Mouse (Mus musculus) kidney, postnatal 0 days (tissue): Measurements from ENCODE around the gene Gpr183. TPM values are rescaled to one million over a fixed set of nuclear protein-coding genes. Genes with fewer than 3 reads are reported as not detected.

Experiments
- ATAC-seq: fragments of 200-750 bp; cut with Nextera tagmentation; replicated peaks from 2 replicates; pipeline ENCODE4 v1.8.0; 2017; ENCODE audit warnings: low read depth, moderate number of reproducible peaks, moderate TSS enrichment, moderate library complexity; ENCODE audit not compliant: low FRiP score
- DNase-seq: peaks from one replicate; pipeline ENCODE4 v3.0.0-alpha.2; 2016; ENCODE audit warnings: low spot score
- H3K27ac ChIP-seq: fragments of 300-500 bp; sonication (generic); 2 replicates; pipeline ENCODE4 v1.5.1; 2014; ENCODE audit warnings: mild to moderate bottlenecking
- H3K27me3 ChIP-seq: fragments of 300-500 bp; sonication (generic); 2 replicates; pipeline ENCODE4 v1.6.1; 2014; ENCODE audit warnings: low read length, mixed read lengths; ENCODE audit not compliant: insufficient read depth
- H3K36me3 ChIP-seq: fragments of 300-500 bp; sonication (generic); 2 replicates; pipeline ENCODE4 v1.6.1; 2014; ENCODE audit warnings: low read length, mixed read lengths; ENCODE audit not compliant: insufficient read depth
- H3K4me1 ChIP-seq: fragments of 300-500 bp; sonication (generic); replicated peaks from 2 replicates; pipeline ENCODE4 v1.6.1; 2014; ENCODE audit warnings: antibody characterized with exemption, low read length, mixed read lengths; ENCODE audit not compliant: insufficient read depth
- H3K4me2 ChIP-seq: fragments of 300-500 bp; sonication (generic); 2 replicates; pipeline ENCODE4 v1.6.1; 2014; ENCODE audit warnings: mild to moderate bottlenecking, low read length, moderate library complexity, mixed read lengths
- H3K4me3 ChIP-seq: fragments of 300-500 bp; sonication (generic); replicated peaks from 2 replicates; pipeline ENCODE4 v1.5.1; 2014; ENCODE audit warnings: low read depth, low read length
- H3K9ac ChIP-seq: fragments of 300-500 bp; sonication (generic); 2 replicates; pipeline ENCODE4 v1.6.1; 2014; ENCODE audit warnings: low read depth, low read length
- H3K9me3 ChIP-seq: fragments of 300-500 bp; sonication (generic); replicated peaks from 2 replicates; pipeline ENCODE4 v1.6.1; 2016; ENCODE audit warnings: low read length, inconsistent platforms, mixed read lengths
- CTCF ChIP-seq: IDR thresholded peaks from 2 replicates; pipeline ENCODE4 v1.5.1; 2016; ENCODE audit warnings: antibody characterized with exemption, low read depth, mild to moderate bottlenecking, moderate library complexity
- WGBS: fragments of 180-500 bp; shearing (Covaris S2); extraction: QIAGEN DNeasy Blood & Tissue Kit; methylation state at CpG from one replicate; pipeline ENCODE4 v1.1.7; 2014; 5-methylcytosine and 5-hydroxymethylcytosine counted together
- polyA plus RNA-seq: library from polyadenylated mRNA; unstranded; fragments of >200 nt; fragmentation: Nextera tagmentation; extraction: Ambion mirVana; gene quantifications from 2 replicates; pipeline ENCODE4 v1.2.1, GENCODE M21; 2015

Gene Gpr183
- polyA plus RNA-seq, 1 experiment from 2014 or later: 1.5 TPM

DNA sequence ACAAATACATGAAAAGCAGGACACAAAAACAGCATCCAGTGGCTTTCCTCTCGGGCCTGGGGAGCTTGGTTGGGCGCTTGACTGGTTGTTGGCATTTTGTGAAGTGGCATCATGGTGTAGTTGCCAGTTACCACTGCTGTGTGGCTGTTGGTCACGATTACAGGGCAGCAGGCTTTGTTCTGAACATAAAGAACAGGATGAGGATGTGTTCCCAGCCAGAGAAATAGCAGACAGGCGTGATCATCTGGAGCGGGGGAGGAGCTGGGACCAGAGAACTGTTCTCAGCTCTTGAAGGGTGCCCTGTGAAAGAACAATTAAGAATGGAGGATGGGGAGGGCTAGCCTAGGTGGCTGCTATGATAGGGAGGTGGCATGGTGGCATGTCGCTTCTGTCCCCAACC is 38.1 kb downstream of the Gpr183 start:
- no peak for TF ChIP-seq CTCF
- ATAC-seq (no peak), DNase-seq (no peak)
- H3K4me2 ChIP-seq: no peak overlapping the region
- H3K27ac ChIP-seq: no peak overlapping the region
- no peaks in the 10 kb centered on the region for H3K36me3 ChIP-seq
- no peaks in the 10 kb centered on the region for H3K27me3 ChIP-seq
- 89% methylated on average over 6 of the region's 6 CpGs for WGBS
- H3K4me1 ChIP-seq: peaks cover 1% of the 10 kb centered on the region; the same call in 1 of the 2 replicates
- H3K9ac ChIP-seq: no peak overlapping the region
- H3K9me3 ChIP-seq: no peaks in the 10 kb centered on the region
- H3K4me3 ChIP-seq: no peak overlapping the region

DNA sequence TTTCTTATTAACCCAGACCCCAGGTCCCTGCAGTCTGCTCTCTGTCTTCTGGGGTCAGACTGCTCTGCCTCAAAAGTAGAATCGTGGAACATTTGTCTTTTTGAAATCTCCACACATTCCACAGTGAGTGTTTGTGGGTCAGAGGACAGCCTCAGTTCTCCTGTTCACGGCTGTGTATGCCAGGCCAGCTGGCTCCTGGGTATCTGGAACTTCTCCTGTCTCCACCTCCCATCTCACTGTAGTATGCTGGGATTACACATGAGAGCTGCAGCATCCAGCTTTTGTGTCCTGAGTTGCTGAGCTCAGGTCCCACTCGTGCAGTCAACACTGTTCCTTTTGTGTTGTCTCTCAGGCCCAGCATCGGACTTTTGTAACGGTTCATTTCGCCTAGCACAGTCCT is 40.1 kb downstream of the Gpr183 start:
- H3K4me2 ChIP-seq: no peak overlapping the region
- H3K27ac ChIP-seq: no peak overlapping the region
- no peaks in the 10 kb centered on the region for H3K36me3 ChIP-seq
- ATAC-seq (no peak), DNase-seq (no peak)
- no peaks in the 10 kb centered on the region for H3K9me3 ChIP-seq
- no peak overlapping the region for H3K4me3 ChIP-seq
- H3K4me1 ChIP-seq: peaks cover 9% of the 10 kb centered on the region; the same call in 1 of the 2 replicates
- no peak overlapping the region for H3K9ac ChIP-seq
- whole genome bisulfite sequencing: 79% methylated on average over 6 of the region's 6 CpGs
- TF ChIP-seq CTCF: no peak
- no peaks in the 10 kb centered on the region for H3K27me3 ChIP-seq

DNA sequence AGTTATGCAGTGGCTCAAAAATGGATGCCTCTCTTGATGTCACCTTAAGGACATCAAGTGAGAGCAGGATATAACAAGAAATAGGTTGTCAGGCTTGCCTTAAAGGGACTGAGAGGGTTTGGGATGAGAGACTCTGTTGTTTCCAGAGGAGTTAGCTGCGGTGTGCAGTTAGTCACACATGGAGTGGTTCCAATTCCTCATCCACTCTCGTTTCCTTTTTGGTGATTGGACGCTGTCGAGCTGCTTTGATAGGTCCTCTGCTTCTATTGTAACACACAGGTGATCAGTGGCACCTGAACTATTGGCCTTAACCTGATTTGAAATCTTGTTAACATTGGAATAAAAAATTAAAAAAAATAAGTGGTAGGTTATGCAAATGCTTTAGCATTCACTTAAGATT is 42.3 kb downstream of the Gpr183 start:
- no peak overlapping the region for H3K4me2 ChIP-seq
- H3K4me3 ChIP-seq: no peak overlapping the region
- TF ChIP-seq CTCF: no peak
- DNase-seq: no peak
- H3K9ac ChIP-seq: no peak overlapping the region
- H3K36me3 ChIP-seq: no peaks in the 10 kb centered on the region
- 56% methylated on average over 4 of the region's 4 CpGs for WGBS
- no peak for ATAC-seq
- no peaks in the 10 kb centered on the region for H3K9me3 ChIP-seq
- H3K27ac ChIP-seq: no peak overlapping the region
- peaks cover 9% of the 10 kb centered on the region; the same call in 1 of the 2 replicates for H3K4me1 ChIP-seq
- H3K27me3 ChIP-seq: no peaks in the 10 kb centered on the region

DNA sequence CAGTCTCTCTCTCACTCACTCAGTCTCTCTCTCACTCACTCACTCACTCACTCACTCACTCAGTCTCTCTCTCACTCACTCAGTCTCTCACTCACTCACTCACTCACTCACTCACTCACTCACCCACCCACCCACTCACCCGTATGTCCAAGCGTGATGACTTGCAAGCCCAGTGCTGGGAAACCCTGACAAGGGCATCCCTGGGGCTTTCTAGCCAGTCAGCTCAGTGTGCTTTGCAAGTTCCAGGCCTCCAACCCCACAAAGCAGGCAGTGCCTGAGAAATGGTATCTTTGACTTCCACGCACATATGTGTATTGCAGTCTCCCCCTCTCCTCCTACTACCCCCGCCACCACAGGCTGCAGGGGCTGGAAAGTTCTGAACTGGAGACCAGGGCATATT is 43.0 kb downstream of the Gpr183 start:
- Histone ChIP-seq H3K9ac (no peak overlapping the region), H3K4me1 (peaks cover 9% of the 10 kb centered on the region; the same call in 1 of the 2 replicates), H3K36me3 (peaks cover 7% of the 10 kb centered on the region; the same call in 1 of the 2 replicates), H3K4me3 (no peak overlapping the region), H3K27ac (no peak overlapping the region), H3K27me3 (no peaks in the 10 kb centered on the region), H3K4me2 (no peak overlapping the region), H3K9me3 (no peaks in the 10 kb centered on the region)
- ATAC-seq (no peak), DNase-seq (no peak)
- no peak for TF ChIP-seq CTCF
- 90% methylated on average over 4 of the region's 4 CpGs for WGBS

DNA sequence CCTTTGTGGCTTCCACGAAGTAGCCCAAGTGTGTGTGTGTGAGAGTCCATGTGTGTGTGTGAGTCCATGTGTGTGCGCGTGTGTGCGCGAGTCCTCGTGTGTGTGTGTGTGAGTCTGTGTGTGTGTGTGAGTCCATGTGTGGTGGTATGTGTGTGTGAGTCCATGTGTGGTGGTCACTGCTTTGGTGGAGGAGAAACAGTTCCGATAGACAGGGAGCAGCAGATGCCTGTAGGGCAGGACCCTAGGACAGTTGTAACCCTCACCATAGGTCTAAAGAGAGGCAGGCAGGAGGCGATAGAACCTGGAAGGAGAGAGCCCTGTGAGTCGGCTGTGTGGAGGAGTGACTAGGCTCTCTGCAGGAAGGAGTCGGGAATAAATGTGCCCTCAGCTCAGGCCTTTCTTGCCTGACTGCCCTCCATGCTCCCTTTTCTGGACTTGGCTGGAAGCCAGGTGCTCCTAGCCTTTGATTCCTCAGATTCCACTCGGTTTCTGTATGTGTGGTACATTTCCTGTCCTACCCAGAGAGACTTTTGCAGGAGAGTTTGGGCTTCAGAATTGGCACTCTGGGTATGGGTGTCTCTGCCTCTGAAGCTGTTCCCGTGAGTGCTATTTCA is 44.4 kb downstream of the Gpr183 start:
- H3K4me3 ChIP-seq: no peak overlapping the region
- 0 out of 2 replicates have a peak, but pooled peaks have one; percentile 11 for TF ChIP-seq CTCF
- DNase-seq: peak; percentile 82

DNA sequence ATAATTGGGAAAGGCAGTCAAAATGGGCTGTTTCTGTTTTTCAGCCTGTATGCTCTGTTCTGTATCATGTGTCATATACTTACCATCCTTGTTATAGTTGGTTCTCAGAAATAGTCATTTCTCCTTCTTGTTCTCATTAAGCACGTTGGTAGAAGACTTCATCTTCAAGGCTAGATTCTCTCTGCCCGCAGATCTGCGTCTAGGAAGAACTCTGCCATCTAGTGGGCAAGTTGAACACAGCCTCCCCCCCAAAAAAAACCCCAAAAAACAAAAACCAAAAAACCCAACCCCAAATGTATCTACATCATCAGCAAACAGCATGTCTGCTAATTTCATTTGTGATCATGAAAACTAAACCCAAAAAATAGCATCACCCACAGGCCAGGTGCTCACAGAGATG is 45.2 kb downstream of the Gpr183 start:
- WGBS: 17% methylated on average over 3 of the region's 3 CpGs
- Histone ChIP-seq H3K9me3 (no peaks in the 10 kb centered on the region), H3K27ac (no peak overlapping the region), H3K4me2 (no peak overlapping the region), H3K9ac (no peak overlapping the region), H3K4me3 (no peak overlapping the region), H3K27me3 (no peaks in the 10 kb centered on the region), H3K4me1 (peaks cover 9% of the 10 kb centered on the region; the same call in 1 of the 2 replicates), H3K36me3 (peaks cover 17% of the 10 kb centered on the region)
- no peak for ATAC-seq
- DNase-seq: peak; percentile 64
- peak; percentile 72 for TF ChIP-seq CTCF

More for the DNA sequence above, 44.4 kb downstream of the Gpr183 start:
- peak; percentile 76 for ATAC-seq
- Histone ChIP-seq H3K9me3 (no peaks in the 10 kb centered on the region), H3K27me3 (no peaks in the 10 kb centered on the region), H3K4me2 (no peak overlapping the region), H3K9ac (no peak overlapping the region), H3K36me3 (peaks cover 17% of the 10 kb centered on the region), H3K4me1 (peaks cover 9% of the 10 kb centered on the region; the same call in 1 of the 2 replicates), H3K27ac (peak overlapping the region; percentile 47; the same call in 1 of the 2 replicates)
- WGBS: 61% methylated on average over 12 of the region's 12 CpGs
